Mouse (Mus musculus): ENCODE measurements around the gene Parp9. TPM values are rescaled to one million over a fixed set of nuclear protein-coding genes. Genes with fewer than 3 reads are reported as not detected.

The Parp9 gene
- total and polyA plus RNA-seq, 3 experiments = 6.5 to 9.8 (median 9.3) TPM

GRCm38 (mm10) chr16:35981363-35981821 lies 43.1 kb downstream of the Parp9 start:
- H3K27me3 ChIP-seq (ENCODE audit: control insufficient read depth, insufficient read depth, low read length) = no peaks in the 10 kb centered on the region
- peaks cover 3% of the 10 kb centered on the region for H3K4me1 ChIP-seq (ENCODE audit: control insufficient read depth, insufficient read depth, low read length)
- 55% methylated on average over 19 of the region's 19 CpGs for WGBS
- no peak overlapping the region for H3K27ac ChIP-seq
- intact Hi-C loops (cut with DNase I) = no loop called here
- no peak overlapping the region for H3K4me3 ChIP-seq
- DNase-seq = peak; percentile 98 to 100
- TF ChIP-seq CTCF (IDR thresholded peaks at IDR 0.05) (no peak), EP300 (IDR thresholded peaks at IDR 0.05; ENCODE audit: insufficient read depth, low read depth, low read length) (no peak), POLR2A (IDR thresholded peaks at IDR 0.05; ENCODE audit: insufficient read depth, low read depth, low read length) (no peak)
- no peak overlapping the region for H3K9ac ChIP-seq (ENCODE audit: low read depth, low read length)
- no peaks in the 10 kb centered on the region for H3K79me2 ChIP-seq (replicated peaks; ENCODE audit: control insufficient read depth, insufficient read depth, low read length)
- H3K36me3 ChIP-seq (ENCODE audit: control insufficient read depth, insufficient read depth, low read length) = peaks cover 2% of the 10 kb centered on the region; the same call in 1 of the 2 replicates

- Histone ChIP-seq H3K4me3 (peak overlapping the region; percentile 87), H3K9ac (ENCODE audit: low read depth, low read length) (peak overlapping the region; percentile 27; the same call in 1 of the 2 replicates), H3K4me1 (ENCODE audit: control insufficient read depth, insufficient read depth, low read length) (peaks cover 3% of the 10 kb centered on the region), H3K79me2 (replicated peaks; ENCODE audit: control insufficient read depth, insufficient read depth, low read length) (peaks cover 2% of the 10 kb centered on the region; the same call in 1 of the 2 replicates), H3K27ac (peak overlapping the region; percentile 96), H3K27me3 (ENCODE audit: control insufficient read depth, insufficient read depth, low read length) (no peaks in the 10 kb centered on the region), H3K36me3 (ENCODE audit: control insufficient read depth, insufficient read depth, low read length) (peaks cover 2% of the 10 kb centered on the region)
- DNase-seq = no peak
- WGBS = 5% methylated on average over 15 of the region's 15 CpGs
- intact Hi-C loops (cut with DNase I) = loop anchor here (2.0 kb wide), 1 partner anchor 58 kb away; the partner anchor contains the start of gene Wdr5b
- no peak for TF ChIP-seq POLR2A (IDR thresholded peaks at IDR 0.05; ENCODE audit: insufficient read depth, low read depth, low read length)
- no peak for TF ChIP-seq EP300 (IDR thresholded peaks at IDR 0.05; ENCODE audit: insufficient read depth, low read depth, low read length)
Observed at GRCm38 (mm10) chr16:35982506-35982901, 44.2 kb downstream of the Parp9 start.

- H3K4me1 ChIP-seq (ENCODE audit: control insufficient read depth, insufficient read depth, low read length) = peaks cover 3% of the 10 kb centered on the region
- H3K9ac ChIP-seq (ENCODE audit: low read depth, low read length) = peak overlapping the region; percentile 93
- no peaks in the 10 kb centered on the region for H3K27me3 ChIP-seq (ENCODE audit: control insufficient read depth, insufficient read depth, low read length)
- H3K79me2 ChIP-seq (replicated peaks; ENCODE audit: control insufficient read depth, insufficient read depth, low read length) = peaks cover 2% of the 10 kb centered on the region; the same call in 1 of the 2 replicates
- TF ChIP-seq CTCF (IDR thresholded peaks at IDR 0.05) = no peak
- TF ChIP-seq EP300 (IDR thresholded peaks at IDR 0.05; ENCODE audit: insufficient read depth, low read depth, low read length) = no peak
- TF ChIP-seq POLR2A (IDR thresholded peaks at IDR 0.05; ENCODE audit: insufficient read depth, low read depth, low read length) = peak; percentile 73
- peak overlapping the region; percentile 96 for H3K27ac ChIP-seq
- intact Hi-C loops (cut with DNase I) = loop anchor here (2.0 kb wide), 1 partner anchor 58 kb away; the partner anchor contains the start of gene Wdr5b
- under 1% methylated on average over 52 of the region's 54 CpGs for WGBS
- peak; percentile 97 for DNase-seq
- H3K4me3 ChIP-seq = peak overlapping the region; percentile 87
- peaks cover 2% of the 10 kb centered on the region for H3K36me3 ChIP-seq (ENCODE audit: control insufficient read depth, insufficient read depth, low read length)
Observed at GRCm38 (mm10) chr16:35982902-35983516, 44.7 kb downstream of the Parp9 start.

GRCm38 (mm10) chr16:35983517-35984101 lies 45.3 kb downstream of the Parp9 start:
- WGBS = under 1% methylated on average over 51 of the region's 86 CpGs
- peak; percentile 75 to 81 for DNase-seq
- H3K27ac ChIP-seq = peak overlapping the region; percentile 96
- H3K4me3 ChIP-seq = peak overlapping the region; percentile 87
- H3K4me1 ChIP-seq (ENCODE audit: control insufficient read depth, insufficient read depth, low read length) = peaks cover 3% of the 10 kb centered on the region
- H3K27me3 ChIP-seq (ENCODE audit: control insufficient read depth, insufficient read depth, low read length) = no peaks in the 10 kb centered on the region
- peaks cover 2% of the 10 kb centered on the region for H3K36me3 ChIP-seq (ENCODE audit: control insufficient read depth, insufficient read depth, low read length)
- peaks cover 2% of the 10 kb centered on the region; the same call in 1 of the 2 replicates for H3K79me2 ChIP-seq (replicated peaks; ENCODE audit: control insufficient read depth, insufficient read depth, low read length)
- intact Hi-C loops (cut with DNase I) = loop anchor here (1.0 to 2.0 kb wide), 2 partner anchors 57 to 88 kb away; partner anchors contain the start of genes Ccdc58, Fam162a and Wdr5b
- H3K9ac ChIP-seq (ENCODE audit: low read depth, low read length) = peak overlapping the region; percentile 93
- TF ChIP-seq POLR2A (IDR thresholded peaks at IDR 0.05; ENCODE audit: insufficient read depth, low read depth, low read length) = no peak
- TF ChIP-seq EP300 (IDR thresholded peaks at IDR 0.05; ENCODE audit: insufficient read depth, low read depth, low read length) = 0 out of 2 replicates have a peak, but pooled peaks have one; percentile 42

GRCm38 (mm10) chr16:35984471-35984870 lies 46.2 kb downstream of the Parp9 start:
- intact Hi-C loops (cut with DNase I) = loop anchor here (1.0 kb wide), 1 partner anchor 87 kb away; the partner anchor contains the start of genes Ccdc58 and Fam162a
- peak overlapping the region; percentile 96 for H3K27ac ChIP-seq

More at GRCm38 (mm10) chr16:35984471-35984870, 46.2 kb downstream of the Parp9 start:
- TF ChIP-seq CTCF (IDR thresholded peaks at IDR 0.05) = no peak
- TF ChIP-seq EP300 (IDR thresholded peaks at IDR 0.05; ENCODE audit: insufficient read depth, low read depth, low read length) = no peak
- TF ChIP-seq POLR2A (IDR thresholded peaks at IDR 0.05; ENCODE audit: insufficient read depth, low read depth, low read length) = no peak
- Histone ChIP-seq H3K9ac (ENCODE audit: low read depth, low read length) (no peak overlapping the region), H3K4me1 (ENCODE audit: control insufficient read depth, insufficient read depth, low read length) (peaks cover 3% of the 10 kb centered on the region), H3K27me3 (ENCODE audit: control insufficient read depth, insufficient read depth, low read length) (no peaks in the 10 kb centered on the region), H3K4me3 (no peak overlapping the region), H3K36me3 (ENCODE audit: control insufficient read depth, insufficient read depth, low read length) (peaks cover 2% of the 10 kb centered on the region), H3K79me2 (replicated peaks; ENCODE audit: control insufficient read depth, insufficient read depth, low read length) (peaks cover 2% of the 10 kb centered on the region; the same call in 1 of the 2 replicates)
- no peak for DNase-seq
- 18% methylated on average over 3 of the region's 3 CpGs for WGBS

Data from heart, adult 2 months (tissue).